Mouse (Mus musculus) frontal cortex, adult 2 months (tissue): Measurements from ENCODE around the gene Gm49369. TPM values are rescaled to one million over a fixed set of nuclear protein-coding genes. Genes with fewer than 3 reads are reported as not detected.
A peak's percentile ranks its signal among the peaks of the same experiment; 100 is the strongest.

ENCODE experiments used
- DNase-seq, 2 experiments: peaks; one replicate each; pipeline ENCODE4 v3.0.0; 2022; ENCODE audit warnings: low spot score in 1 of 2; ENCODE audit errors: extremely low spot score in 1 of 2
- polyA plus RNA-seq: library from polyadenylated mRNA; depleted of rRNA; stranded (reverse); fragments of >200 nt; gene quantifications from 2 replicates; pipeline ENCODE4 v1.2.3, GENCODE M21; 2012

Gene Gm49369
- polyA plus RNA-seq, 1 experiment = 0.40 TPM

DNA sequence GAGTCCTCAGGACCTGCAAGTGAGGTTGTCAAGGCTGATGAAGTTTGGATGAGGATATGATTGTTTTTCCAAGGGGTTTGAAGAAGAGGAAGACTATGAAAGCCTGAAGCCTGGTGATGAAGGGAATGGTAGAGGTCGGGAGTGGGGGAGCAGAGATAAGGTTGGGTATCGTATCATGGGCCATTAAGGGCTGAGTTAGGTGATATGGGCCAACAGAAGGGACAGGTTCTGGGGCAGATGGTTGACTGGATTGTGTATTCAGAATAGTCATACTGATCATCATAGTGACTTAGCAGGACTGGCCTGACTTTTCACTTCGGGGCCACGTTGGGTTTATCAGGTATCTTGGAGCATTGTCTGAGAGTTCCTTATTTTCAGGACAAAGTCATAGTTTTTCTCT is 13.0 kb upstream of the Gm49369 start:
- no peak for DNase-seq

DNA sequence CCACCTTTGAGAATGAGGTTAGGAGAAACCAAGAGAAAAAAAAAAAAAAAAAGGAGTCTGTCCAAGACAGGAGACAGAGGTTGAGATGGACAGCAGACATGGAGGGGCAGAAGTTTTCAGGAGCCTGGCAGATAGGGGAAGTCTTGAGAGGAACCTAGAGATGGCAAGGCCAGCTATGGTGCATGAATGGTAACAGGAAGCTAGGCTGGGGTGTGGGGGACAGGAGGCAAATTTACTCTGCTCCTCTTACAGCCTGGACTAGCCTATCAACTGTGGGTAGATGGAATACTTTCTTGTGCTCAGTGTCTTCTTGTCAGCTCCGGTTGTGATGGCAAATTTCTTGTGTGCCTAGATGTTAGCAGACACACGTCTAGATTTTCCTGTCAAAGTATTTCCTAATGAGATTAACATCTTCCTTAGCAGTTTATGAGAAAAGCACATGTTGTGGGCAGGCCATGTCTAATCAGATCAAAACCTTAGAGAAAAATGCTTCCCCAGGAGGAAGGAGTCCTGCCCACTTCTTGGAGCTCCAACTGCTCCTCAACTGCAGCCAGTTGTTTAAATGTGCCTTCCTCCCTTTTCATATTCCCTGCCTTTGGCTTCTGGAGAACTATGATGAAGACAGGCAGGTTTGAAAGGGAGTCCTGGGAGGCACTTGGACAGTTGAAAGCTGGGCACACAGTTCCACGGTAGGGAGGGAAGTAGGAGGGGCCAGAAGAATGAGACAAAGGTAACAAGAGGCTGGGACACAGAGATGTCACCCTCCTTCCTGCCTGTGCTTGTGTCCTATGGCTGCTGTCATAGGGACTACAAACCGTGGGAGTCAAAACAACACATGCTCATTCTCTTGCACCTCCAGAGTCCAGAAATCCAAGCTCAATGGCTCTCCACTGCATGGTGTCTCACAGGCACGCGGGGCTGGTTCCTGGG is 12.1 kb upstream of the Gm49369 start:
- DNase-seq = no peak

DNA sequence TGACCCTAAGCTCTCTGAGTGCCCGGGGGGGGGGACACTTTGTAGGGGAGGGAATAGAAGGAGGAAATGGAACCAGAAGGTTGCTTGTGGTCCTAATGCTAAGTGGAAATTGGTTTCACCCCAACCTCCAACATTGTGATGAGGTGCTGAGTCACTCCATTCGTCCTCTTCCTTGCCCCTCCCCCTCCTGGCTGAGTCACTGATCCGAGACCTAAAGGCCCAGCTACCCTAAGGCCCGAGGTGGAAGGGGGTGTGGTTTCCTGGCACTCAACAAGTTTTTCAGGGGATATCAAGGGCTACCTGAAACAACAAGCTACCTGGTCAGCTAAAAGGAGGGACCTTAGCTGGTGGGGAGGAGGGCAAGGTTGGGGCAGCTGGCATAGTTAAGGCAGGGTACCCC is 10.7 kb upstream of the Gm49369 start:
- no peak for DNase-seq

DNA sequence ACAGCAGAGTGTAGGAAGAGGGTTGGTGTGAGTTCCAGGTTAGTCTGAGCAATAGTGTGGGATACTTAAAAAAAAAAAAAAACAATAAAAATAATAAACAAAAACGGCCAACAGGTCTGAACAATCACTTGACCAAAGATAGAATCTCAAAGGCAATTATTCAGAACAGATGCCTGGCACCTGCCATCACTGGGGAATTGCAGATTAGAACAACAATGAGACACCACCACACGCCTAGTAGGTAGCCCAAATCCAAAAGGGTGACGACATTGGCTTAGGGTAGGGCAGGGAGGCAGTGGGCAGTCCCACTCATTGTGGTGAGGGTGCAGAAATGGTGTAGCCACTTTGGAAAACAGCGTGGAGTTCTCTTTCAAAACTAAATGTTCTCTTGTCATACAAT is 9.1 kb upstream of the Gm49369 start:
- no peak for DNase-seq

DNA sequence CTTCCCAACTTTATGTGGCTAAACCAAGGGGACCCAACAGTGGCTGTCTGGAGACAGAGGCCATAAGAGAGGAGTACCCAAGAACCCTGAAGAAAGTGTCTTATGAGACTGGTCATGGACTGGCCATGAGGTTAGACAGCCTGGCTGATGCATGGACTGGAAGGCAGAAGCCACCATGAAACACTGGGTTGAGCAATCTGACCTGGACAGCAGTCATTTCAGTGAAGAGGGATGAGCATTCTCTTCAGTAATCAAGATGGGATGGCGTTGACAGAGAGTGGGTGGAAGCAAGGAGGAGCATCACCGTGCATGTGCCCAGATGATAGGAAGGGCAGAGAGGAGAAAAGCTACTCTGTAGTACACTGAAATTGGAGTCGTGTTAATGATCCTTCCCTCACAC is 8.6 kb upstream of the Gm49369 start:
- no peak for DNase-seq

DNA sequence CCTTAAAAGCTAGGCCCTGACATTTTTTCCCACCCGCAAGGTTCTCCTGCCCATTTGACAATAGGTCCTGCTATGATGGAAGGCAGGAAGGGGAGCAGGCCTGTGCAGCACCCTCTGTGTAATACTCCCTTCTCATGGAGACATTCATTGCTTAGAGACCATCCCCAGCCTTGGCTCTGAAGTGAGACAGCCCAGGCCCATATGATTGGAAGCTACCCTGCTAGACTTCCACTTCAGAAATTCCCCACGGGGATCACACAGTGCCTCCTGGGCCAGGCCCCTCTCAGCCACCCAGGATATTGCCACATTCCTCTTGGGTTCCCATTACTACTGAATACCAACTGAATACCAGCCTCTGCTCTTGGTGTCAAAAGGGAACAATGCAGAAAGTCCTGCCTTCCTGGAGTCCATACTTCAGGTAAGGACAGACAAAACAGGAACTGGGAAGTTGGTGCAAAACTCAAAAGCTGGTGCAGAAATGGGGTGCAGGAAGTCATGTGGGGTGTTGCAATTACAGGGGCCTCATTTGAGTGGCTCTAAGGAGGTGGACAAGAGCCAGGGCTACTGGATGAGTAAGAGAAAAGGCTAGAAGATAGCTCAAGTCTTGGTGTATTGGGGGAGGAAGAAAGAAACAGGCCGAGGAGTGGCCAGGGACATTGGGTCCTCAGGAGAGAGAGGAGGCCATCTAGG is 7.6 kb upstream of the Gm49369 start:
- no peak for DNase-seq

DNA sequence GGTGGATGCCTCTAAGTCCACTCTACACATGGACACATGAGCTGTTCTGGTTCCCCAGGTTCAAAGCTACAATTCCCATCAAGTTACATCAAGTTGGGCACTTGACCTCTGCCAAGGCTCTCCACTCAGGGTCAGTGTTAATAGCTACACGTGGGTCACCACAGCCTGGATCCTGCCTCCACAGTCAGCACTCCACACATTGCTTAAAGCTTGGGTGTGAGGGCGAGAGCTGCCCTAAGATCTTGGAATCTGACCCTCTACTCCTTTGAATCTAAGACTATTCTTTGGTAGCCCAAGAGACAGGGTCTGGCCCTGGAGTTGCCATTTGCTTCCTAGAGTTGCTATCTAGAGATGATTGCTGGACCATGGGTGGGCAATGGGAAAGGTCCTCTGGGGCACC is 6.3 kb upstream of the Gm49369 start:
- DNase-seq = no peak

DNA sequence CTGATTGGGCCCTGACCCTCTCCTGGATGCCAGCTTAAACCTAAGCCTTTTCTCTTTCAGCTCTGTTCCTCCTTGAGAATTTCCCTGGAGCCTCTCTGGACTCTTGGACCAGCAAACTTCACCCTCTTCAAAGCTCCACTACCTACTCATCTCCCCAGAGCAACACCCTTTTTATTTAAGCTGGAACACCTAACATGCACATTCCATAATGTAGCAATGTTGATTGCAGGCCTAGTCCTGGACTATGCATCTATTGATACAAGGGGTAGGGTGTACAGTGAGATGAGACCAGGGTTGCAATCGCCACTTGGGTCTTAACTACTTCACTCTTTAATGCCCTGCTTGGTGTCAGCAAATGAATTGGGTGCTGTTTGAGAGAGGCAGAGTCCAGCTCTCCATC is 5.7 kb upstream of the Gm49369 start:
- no peak for DNase-seq

DNA sequence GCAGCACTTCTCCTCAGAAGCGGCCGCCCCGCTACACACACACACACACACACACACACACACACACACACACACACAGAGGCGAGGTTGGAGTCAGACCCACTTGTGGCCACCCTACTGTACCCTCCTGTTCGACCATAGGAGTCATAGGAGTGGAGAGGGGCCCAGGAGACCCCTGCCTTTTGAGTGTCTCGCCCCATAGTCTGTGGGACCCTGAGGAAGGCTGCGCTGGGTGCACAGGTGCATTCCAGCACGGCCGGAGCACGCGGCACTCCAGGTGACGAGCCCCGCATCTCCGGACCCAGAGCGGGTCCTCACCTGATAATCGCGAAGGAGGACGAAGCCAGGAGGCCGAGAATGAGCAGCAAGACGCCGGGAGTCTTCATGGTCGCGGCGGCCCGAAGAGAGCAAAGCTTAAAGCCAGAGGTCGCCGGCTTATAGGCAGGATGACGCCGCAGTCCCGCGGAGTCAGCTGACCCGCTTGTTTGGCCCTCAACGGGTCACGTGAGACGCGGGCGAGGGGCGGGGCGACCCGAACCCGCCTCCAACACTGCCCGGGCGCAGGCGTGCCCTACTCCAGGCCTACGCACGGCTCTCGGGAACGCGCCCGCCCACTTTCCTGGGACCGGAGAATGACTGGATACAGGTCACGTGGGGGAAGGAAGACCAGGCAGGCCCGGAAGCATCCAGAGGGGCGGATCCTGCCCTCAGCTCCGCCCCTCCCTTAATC is 5.1 kb upstream of the Gm49369 start, which contains the start of gene Ctsd:
Ctsd (minus strand) TSS at position 620 of the 730 bp plus-strand sequence.
- DNase-seq = peak; percentile 95 to 98

DNA sequence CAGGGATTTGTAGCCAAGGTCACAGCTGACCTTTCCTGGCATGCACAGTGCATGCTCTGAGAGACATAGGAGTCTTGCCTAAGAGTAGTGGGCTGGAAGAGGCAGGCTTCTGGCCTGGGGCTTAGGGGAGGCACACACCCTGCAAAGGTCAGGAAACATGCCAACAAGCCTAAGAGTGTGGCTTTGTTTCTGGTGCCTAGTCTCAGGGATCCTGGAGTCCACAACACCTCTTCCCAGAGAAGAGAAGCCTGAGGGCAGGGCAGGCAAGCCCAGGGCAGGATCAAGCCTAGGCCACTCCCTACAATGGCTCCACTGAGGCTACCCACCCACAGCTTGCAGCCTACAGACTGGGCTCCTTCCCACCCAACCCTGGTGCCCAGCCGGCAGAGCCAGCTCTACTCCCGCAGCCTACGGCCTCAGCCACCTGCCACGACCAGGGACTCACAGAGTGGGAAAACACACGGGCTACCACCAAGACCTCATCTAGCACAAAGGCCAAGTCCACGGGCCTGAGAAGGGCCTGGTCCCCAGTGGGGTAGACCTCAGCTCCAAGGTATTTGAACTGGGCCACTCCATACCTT is 4.2 kb upstream of the Gm49369 start:
- no peak for DNase-seq

DNA sequence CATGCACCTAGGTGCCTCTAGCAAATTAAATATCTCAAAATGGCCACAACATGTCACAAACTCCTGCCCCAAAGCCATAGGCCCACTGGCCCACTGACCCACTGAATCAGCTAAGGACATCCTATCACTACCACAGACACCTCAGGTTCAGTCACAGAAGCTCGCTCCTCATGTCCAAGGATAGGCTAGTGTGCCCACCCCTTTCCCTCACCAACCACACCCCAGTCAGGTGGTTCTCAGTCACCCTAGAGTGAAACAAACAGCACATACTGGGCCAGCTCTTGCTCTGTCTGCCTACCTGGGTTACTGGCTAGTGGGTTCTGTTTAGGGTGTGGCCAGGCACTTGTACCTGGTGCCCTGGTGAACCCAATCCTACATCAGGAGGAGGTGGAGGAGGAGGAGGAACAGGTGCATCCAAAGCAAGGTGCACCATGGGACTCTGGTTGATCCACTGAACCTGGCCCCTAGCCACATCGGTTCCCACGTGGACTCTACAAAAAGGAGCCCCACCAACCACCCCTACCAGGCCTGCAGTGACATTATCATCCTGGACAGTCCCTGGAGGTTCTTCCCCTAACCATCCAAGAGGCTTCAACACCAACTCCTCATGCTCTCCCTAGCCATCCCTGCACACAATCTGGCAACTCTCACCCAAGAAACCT is 3.4 kb upstream of the Gm49369 start:
- no peak for DNase-seq

DNA sequence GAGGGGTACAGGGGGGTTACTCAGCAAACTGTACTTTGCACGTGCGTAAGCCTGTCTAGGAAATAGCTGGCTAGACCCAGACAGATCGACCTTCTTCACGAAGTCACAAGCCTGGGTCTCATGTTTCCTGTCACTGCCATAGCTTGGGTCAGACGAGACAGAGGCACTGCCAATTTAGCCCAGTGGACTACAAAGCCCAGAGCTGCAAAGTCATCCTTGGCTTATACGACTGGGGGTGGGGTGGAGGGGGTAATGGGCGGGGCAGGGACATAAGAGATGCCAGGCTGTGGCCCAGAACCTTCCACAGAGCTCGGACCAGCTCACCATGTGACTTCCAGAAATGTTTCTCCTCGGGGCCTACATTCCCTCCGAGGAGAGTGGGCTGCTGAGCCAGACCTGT is 1.8 kb upstream of the Gm49369 start:
- no peak for DNase-seq

DNA sequence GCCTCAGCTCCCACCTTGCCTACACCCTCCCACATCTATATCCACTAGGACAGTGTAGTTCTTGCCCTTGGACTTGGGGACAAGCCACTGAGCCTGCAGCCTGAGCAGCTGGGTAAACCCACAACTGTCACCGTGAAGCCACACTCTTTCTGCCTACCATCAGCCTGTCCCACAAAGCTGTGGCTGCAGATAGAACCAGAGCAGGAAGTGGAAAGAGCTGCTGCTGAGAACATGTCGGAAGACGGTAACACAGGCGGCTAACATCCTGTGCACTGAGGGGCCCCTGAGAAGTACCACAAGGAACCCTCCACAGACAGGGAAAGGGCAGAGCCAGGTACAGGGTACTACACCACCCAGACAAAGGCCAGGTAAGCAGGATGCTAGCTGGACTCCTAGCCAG is 1.3 kb downstream of the Gm49369 start:
- no peak for DNase-seq

DNA sequence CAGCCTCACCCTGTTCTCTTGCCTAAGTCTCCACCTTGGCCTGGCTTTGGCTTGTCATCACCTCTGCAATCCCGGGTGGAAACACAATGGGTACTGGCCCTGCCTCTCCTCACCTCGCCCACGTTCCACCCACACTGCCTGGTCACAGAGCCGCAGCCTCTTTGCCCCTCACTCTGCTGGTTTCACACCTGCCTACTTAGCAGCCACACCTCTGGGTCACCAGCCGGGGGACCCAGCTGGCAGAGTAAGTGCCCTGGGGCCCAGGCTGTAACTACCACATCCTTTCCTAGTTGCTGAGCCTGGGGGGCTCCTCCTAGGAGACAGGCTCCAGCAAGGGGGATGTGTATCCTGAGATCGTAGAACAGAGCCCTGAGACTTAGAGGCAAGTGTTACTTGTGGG is 3.3 kb downstream of the Gm49369 start:
- no peak for DNase-seq

DNA sequence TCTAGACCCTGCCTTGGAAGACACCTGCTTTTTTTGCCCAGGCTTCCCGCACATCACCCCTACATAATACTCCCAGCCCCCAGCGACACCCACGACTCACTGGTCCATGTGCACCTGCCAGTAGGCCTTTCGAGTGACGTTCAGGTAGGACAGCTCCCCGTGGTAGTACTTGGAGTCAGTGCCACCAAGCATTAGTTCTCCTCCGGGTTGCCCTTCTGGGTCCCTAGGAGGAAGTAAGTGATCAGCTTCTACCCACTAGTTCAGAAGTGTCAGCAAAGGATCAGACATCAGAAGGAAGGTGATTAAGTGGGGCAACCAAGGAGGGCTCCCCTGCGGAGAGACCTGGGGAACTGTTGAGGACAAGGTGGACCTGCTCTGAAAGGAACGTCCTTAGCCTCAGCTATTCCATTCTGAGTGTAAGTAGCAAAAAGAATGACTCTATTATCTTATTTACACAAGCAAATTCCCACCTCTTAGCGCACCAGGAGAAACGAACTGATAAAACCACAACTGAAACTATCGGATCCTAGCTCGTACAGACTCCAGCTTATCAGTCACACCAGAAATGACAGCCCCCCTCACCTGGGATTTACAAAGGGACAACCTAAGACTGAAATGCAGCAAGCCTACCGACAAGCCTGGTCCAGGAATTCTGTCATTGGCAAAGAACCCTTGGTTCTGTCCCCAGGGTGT is 5.1 kb downstream of the Gm49369 start:
- no peak for DNase-seq

DNA sequence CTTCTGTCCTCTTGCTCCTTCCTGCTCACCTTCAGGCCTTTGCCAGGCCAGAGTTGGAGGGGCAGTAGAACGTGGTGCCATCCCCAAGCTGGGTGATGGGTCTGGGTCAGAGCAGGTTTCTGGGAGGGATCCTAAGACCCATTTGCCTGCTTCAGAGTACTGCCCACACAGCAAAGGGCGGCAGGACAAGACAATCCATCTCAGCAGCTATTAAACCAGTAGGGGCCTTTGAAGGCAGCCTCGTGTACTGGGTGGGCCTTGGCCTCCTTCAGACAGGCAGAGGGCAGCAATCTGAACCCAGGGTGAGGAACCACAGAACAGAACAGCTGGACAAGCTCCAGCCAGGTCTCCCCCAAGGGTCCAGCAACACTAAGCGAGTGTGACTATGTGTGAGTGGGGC is 6.4 kb downstream of the Gm49369 start:
- DNase-seq = no peak

DNA sequence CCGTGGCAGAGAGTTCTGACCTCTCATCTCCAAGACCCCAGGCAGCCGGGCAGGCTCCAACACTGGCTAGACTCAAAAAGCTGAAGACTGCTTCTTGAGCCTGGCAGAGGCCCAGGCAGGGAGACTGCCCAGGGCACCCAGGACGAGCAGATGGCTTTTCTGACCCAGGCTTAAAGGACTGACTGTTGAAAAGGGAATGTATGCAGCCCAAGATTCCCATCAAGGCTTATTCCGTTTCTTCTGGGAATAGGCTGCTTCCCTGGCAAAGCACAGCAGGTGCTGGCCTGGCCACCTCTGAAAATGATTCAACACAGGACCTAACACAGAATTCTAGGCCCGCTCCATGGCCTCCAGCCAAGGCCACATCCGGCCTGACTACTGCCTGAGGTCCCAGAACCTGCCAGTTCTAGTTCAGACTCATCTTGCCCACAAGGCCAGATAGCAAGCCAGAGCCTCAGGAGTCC is 7.2 kb downstream of the Gm49369 start:
- DNase-seq = no peak

DNA sequence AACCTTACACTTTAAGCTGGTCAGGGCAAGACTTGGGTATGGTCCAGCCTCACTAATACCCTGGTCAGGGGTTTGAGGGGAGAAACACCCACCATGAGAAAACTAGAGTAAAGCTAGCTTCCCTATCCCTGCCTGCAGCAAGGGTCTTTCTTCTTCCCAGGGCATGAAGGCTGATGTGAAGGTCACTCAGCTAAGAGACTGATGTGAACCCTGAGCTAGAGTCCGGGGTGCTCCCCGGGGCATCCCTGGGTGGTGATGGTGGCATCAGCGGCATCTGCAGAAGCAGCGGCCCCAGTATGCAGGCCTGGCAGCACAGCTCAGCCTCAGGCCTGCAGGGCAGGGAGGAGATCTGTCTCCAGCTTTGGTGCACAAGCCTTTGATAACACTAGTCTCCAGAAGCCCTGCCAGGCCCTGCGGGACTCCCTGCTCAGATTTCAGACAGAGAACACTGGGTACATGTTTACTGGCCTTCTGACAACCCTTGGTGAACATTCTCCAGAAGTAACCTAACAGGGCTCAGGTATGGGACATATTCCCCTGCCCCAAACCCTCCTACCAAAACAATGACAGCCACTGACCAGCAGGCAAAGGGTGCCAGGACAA is 8.0 kb downstream of the Gm49369 start:
- DNase-seq = no peak
